Mouse (Mus musculus) G1E (cell line): Measurements from ENCODE around the gene Slc26a6.

Source experiments
- CTCF ChIP-seq: IDR thresholded peaks from 2 replicates; pipeline ENCODE4 v1.5.1; 2012; ENCODE audit warnings: low read depth, low read length, inconsistent platforms, mixed read lengths
- GATA1 ChIP-seq: IDR thresholded peaks from 2 replicates; pipeline ENCODE4 v1.6.1; 2012; ENCODE audit warnings: borderline replicate concordance, low read length, inconsistent platforms, mixed read lengths
- TAL1 ChIP-seq: conservative IDR thresholded peaks from 2 replicates; pipeline ENCODE4 v1.6.1; 2012; ENCODE audit warnings: low read depth, low read length, inconsistent platforms, mixed read lengths

DNA sequence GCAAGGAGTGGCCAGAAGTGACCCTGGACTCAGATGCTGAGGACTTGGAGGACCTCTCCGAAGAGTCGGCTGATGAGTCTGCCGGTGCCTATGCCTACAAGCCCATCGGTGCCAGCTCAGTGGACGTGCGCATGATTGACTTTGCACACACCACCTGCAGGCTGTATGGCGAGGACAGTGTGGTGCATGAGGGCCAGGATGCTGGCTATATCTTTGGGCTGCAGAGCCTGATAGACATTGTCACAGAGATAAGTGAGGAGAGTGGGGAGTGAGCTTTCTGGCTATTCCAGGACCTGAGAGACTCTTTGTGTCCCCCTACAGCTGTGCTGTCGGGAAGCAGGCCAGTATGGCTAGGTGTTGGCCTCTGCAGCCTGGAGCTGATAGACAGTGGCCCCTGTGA is 47.3 kb upstream of the Slc26a6 start:
- no peak for TF ChIP-seq CTCF
- TF ChIP-seq TAL1, result no peak
- TF ChIP-seq GATA1, result no peak
